Mouse (Mus musculus) right cerebral cortex, adult 2 months (tissue): ENCODE data around the gene Kif3b.

Experiments
- DNase-seq, 2 experiments: peaks; one replicate each; pipeline ENCODE4 v3.0.0; 2021 to 2022; ENCODE audit warnings: low spot score in 2 of 2

The Kif3b gene

GRCm38 (mm10) chr2:153298460-153298859, 7.2 kb downstream of the Kif3b start:
- DNase-seq, result no peak

- DNase-seq, result peak in 1 of 2 experiments; percentile 16
These were observed 7.7 kb downstream of the Kif3b start for GRCm38 (mm10) chr2:153298863-153299262.

- DNase-seq, result peak; percentile 13 to 25
These were observed 9.9 kb downstream of the Kif3b start for GRCm38 (mm10) chr2:153301123-153301522.

- DNase-seq, result no peak
These were observed 14.0 kb downstream of the Kif3b start for GRCm38 (mm10) chr2:153305240-153305639.

- no peak for DNase-seq
These were observed 17.4 kb downstream of the Kif3b start for GRCm38 (mm10) chr2:153308586-153308985.

GRCm38 (mm10) chr2:153309106-153309505, 17.9 kb downstream of the Kif3b start:
- peak in 1 of 2 experiments; percentile 12 for DNase-seq

GRCm38 (mm10) chr2:153310228-153310627, 19.0 kb downstream of the Kif3b start:
- DNase-seq, result no peak

GRCm38 (mm10) chr2:153312884-153313283, 21.7 kb downstream of the Kif3b start:
- DNase-seq, result no peak

- no peak for DNase-seq
These were observed 27.2 kb downstream of the Kif3b start for GRCm38 (mm10) chr2:153318408-153318807.

GRCm38 (mm10) chr2:153319036-153319643, 27.9 kb downstream of the Kif3b start:
- DNase-seq, result no peak

- no peak for DNase-seq
These were observed 34.6 kb downstream of the Kif3b start for GRCm38 (mm10) chr2:153325706-153326376.

GRCm38 (mm10) chr2:153332271-153332670, 41.1 kb downstream of the Kif3b start:
- DNase-seq, result no peak

GRCm38 (mm10) chr2:153332981-153333380, 41.8 kb downstream of the Kif3b start:
- DNase-seq, result no peak

- no peak for DNase-seq
These were observed 42.6 kb downstream of the Kif3b start for GRCm38 (mm10) chr2:153333822-153334232.

GRCm38 (mm10) chr2:153334281-153334680, 43.1 kb downstream of the Kif3b start:
- DNase-seq, result no peak

- no peak for DNase-seq
These were observed 44.9 kb downstream of the Kif3b start for GRCm38 (mm10) chr2:153336117-153336516.

- no peak for DNase-seq
These were observed 47.4 kb downstream of the Kif3b start for GRCm38 (mm10) chr2:153338361-153339350.

- no peak for DNase-seq
These were observed 51.0 kb downstream of the Kif3b start for GRCm38 (mm10) chr2:153342166-153342565.

- no peak for DNase-seq
These were observed 51.4 kb downstream of the Kif3b start for GRCm38 (mm10) chr2:153342602-153343001.

- DNase-seq, result no peak
These were observed 52.0 kb downstream of the Kif3b start for GRCm38 (mm10) chr2:153343191-153343590.

- no peak for DNase-seq
These were observed 53.8 kb downstream of the Kif3b start for GRCm38 (mm10) chr2:153345071-153345453.
